Mouse (Mus musculus) midbrain, embryonic 14.5 days (tissue): ENCODE measurements around the gene Als2. TPM values are rescaled to one million over a fixed set of nuclear protein-coding genes. Genes with fewer than 3 reads are reported as not detected.
A peak's percentile ranks its signal among the peaks of the same experiment; 100 is the strongest.

ENCODE experiments used
- ATAC-seq: fragments of 200-750 bp; cut with Nextera tagmentation; 2 replicates; pipeline ENCODE4 v1.8.0; 2017; ENCODE audit warnings: moderate number of reproducible peaks, moderate library complexity; ENCODE audit not compliant: low FRiP score, low TSS enrichment
- DNase-seq: peaks from one replicate; pipeline ENCODE4 v3.0.0-alpha.2; 2015
- H3K27ac ChIP-seq: fragments of 300-500 bp; sonication (generic); replicated peaks from 2 replicates; pipeline ENCODE4 v1.5.1; 2014; ENCODE audit warnings: mild to moderate bottlenecking, low read depth, low read length, moderate library complexity
- H3K27me3 ChIP-seq: fragments of 300-500 bp; sonication (generic); 2 replicates; pipeline ENCODE4 v1.6.1; 2014; ENCODE audit warnings: low read length, control low read depth, mixed read lengths; ENCODE audit not compliant: control insufficient read depth, insufficient read depth
- H3K36me3 ChIP-seq: fragments of 300-500 bp; sonication (generic); 2 replicates; pipeline ENCODE4 v1.6.1; 2014; ENCODE audit warnings: low read length, control low read depth; ENCODE audit not compliant: control insufficient read depth, insufficient read depth
- H3K4me1 ChIP-seq: fragments of 300-500 bp; sonication (generic); 2 replicates; pipeline ENCODE4 v1.6.1; 2014; ENCODE audit warnings: mild to moderate bottlenecking, antibody characterized with exemption, low read length, control low read depth; ENCODE audit not compliant: control insufficient read depth, insufficient read depth
- H3K4me2 ChIP-seq: fragments of 300-500 bp; sonication (generic); 2 replicates; pipeline ENCODE4 v1.6.1; 2014; ENCODE audit warnings: mild to moderate bottlenecking, low read length, moderate library complexity
- H3K4me3 ChIP-seq: fragments of 300-500 bp; sonication (generic); replicated peaks from 2 replicates; pipeline ENCODE4 v1.5.1; 2014; ENCODE audit warnings: low read depth, low read length
- H3K9ac ChIP-seq: fragments of 300-500 bp; sonication (generic); replicated peaks from 2 replicates; pipeline ENCODE4 v1.6.1; 2014; ENCODE audit warnings: mild to moderate bottlenecking, low read length, moderate library complexity
- H3K9me3 ChIP-seq: fragments of 300-500 bp; sonication (generic); 2 replicates; pipeline ENCODE4 v1.6.1; 2016; ENCODE audit warnings: low read length, control low read depth, mixed read lengths; ENCODE audit not compliant: control insufficient read depth
- WGBS: fragments of 180-500 bp; shearing (Covaris S2); extraction: QIAGEN DNeasy Blood & Tissue Kit; methylation state at CpG from one replicate; pipeline ENCODE4 v1.1.7; 2014; 5-methylcytosine and 5-hydroxymethylcytosine counted together
- polyA plus RNA-seq: library from polyadenylated mRNA; unstranded; fragments of >200 nt; fragmentation: Nextera tagmentation; extraction: Ambion mirVana; gene quantifications from 2 replicates; pipeline ENCODE4 v1.2.1, GENCODE M21; 2014

Als2 gene
- polyA plus RNA-seq, 1 experiment from 2014 or later = 24.1 TPM

DNA sequence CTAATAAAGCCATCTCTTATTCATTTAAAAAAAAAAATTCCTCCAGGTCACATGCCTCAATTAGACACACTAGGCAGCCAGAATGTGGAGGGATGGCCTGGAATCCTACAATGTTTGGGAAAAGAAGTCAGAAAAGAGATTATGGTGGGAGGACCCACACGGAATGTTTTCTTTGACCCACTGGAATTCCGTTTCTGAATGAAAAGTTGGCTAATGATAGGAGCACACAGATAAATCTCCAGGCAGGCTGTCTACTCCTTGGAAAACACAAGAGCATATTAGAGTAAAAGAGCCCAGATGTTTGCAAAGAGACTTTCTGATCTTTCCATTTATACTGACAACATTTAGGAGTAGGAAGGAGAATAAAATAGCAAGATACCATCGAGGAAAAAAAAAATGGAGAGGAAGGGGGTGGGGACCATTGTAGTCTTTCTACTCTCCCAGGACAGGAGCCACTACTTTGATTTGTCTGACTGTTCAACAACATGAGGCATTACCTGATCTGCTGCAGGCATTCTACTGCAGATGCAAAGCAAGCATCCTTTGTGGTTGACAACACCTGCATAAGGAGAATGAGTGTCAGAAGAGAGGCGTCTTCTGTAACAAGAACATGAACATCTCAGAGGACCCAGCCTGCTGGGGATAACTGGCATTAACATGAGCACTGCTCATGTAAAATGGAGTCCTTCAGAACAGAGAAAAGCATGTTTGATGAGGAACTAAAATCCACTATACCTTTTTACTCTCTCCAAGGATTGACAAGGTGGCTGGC, 69.2 kb downstream of the Als2 start:
- Histone ChIP-seq H3K4me1 (no peaks in the 10 kb centered on the region), H3K9ac (no peak overlapping the region), H3K4me3 (no peak overlapping the region), H3K4me2 (no peak overlapping the region), H3K27ac (no peak overlapping the region), H3K9me3 (no peaks in the 10 kb centered on the region), H3K36me3 (peaks cover 74% of the 10 kb centered on the region), H3K27me3 (no peaks in the 10 kb centered on the region)
- no peak for DNase-seq
- 89% methylated on average over 4 of the region's 4 CpGs for WGBS
- no peak for ATAC-seq

DNA sequence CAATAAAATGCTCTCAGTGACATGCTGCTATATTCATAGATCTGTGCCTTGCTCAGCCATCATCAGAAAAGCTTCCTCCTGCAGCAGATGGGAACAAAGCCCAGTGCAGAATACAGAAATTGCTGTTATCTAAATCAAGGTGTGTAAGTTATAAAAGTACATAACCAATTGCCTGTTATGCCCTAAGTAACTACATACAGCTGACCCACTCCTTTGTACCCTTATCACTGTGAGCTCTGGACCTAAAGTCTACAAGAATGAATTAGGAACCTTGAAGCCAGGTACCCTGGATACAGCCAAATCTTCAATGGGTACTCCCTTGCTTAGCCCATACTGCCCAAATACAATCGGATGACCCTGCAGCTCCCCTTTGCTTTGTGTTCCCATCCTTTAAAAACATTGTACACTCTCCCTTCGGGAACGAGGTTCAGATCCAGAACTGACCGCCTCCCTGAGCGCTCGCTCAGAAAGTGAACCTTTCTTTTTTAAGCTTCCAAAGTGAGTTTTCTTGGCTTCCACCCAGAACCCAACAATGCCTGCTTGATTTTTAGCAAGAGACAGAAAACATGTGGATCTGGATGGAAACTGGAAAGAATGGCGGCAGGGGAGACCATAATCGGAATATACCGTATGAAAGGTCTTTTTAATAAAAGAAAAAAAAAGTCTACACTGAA, 70.7 kb downstream of the Als2 start:
- ATAC-seq = no peak
- Histone ChIP-seq H3K27me3 (no peaks in the 10 kb centered on the region), H3K4me3 (no peak overlapping the region), H3K4me2 (no peak overlapping the region), H3K9me3 (no peaks in the 10 kb centered on the region), H3K36me3 (peaks cover 66% of the 10 kb centered on the region), H3K9ac (no peak overlapping the region), H3K4me1 (no peaks in the 10 kb centered on the region), H3K27ac (no peak overlapping the region)
- WGBS = 91% methylated on average over 9 of the region's 9 CpGs
- DNase-seq = no peak

GRCm38 (mm10) chr1:59163918-59164317, 73.1 kb downstream of the Als2 start:
- WGBS = 19% methylated on average over 5 of the region's 5 CpGs
- peaks cover 49% of the 10 kb centered on the region for H3K36me3 ChIP-seq
- H3K27ac ChIP-seq = no peak overlapping the region
- H3K9ac ChIP-seq = no peak overlapping the region
- no peak overlapping the region for H3K4me2 ChIP-seq
- no peak overlapping the region for H3K4me3 ChIP-seq
- ATAC-seq (no peak), DNase-seq (peak; percentile 39)
- H3K4me1 ChIP-seq = no peaks in the 10 kb centered on the region
- no peaks in the 10 kb centered on the region for H3K9me3 ChIP-seq
- H3K27me3 ChIP-seq = no peaks in the 10 kb centered on the region

- Histone ChIP-seq H3K4me2 (no peak within 1 kb of the TSS), H3K4me3 (no peak within 1 kb of the TSS), H3K27me3 (no peaks in the 10 kb centered on the region), H3K9me3 (no peaks in the 10 kb centered on the region), H3K27ac (no peak within 1 kb of the TSS; the same call in 1 of the 2 replicates), H3K4me1 (no peaks in the 10 kb centered on the region), H3K36me3 (peaks cover 40% of the 10 kb centered on the region), H3K9ac (no peak within 1 kb of the TSS)
- 27% methylated on average over 12 of the region's 12 CpGs for WGBS
- ATAC-seq (no peak), DNase-seq (no peak)
These were observed 74.0 kb downstream of the Als2 start, which contains the start of gene Mpp4 for GRCm38 (mm10) chr1:59163030-59163461. Gene Mpp4 (minus strand): TSS chr1:59163389.

- ATAC-seq = no peak
- no peak for DNase-seq
- Histone ChIP-seq H3K4me2 (no peak overlapping the region), H3K27ac (no peak overlapping the region), H3K4me1 (no peaks in the 10 kb centered on the region), H3K27me3 (no peaks in the 10 kb centered on the region), H3K9ac (no peak overlapping the region), H3K36me3 (peaks cover 34% of the 10 kb centered on the region), H3K4me3 (no peak overlapping the region), H3K9me3 (no peaks in the 10 kb centered on the region)
- 29% methylated on average over 8 of the region's 8 CpGs for WGBS
These were observed 74.6 kb downstream of the Als2 start for GRCm38 (mm10) chr1:59162309-59163024.

DNA sequence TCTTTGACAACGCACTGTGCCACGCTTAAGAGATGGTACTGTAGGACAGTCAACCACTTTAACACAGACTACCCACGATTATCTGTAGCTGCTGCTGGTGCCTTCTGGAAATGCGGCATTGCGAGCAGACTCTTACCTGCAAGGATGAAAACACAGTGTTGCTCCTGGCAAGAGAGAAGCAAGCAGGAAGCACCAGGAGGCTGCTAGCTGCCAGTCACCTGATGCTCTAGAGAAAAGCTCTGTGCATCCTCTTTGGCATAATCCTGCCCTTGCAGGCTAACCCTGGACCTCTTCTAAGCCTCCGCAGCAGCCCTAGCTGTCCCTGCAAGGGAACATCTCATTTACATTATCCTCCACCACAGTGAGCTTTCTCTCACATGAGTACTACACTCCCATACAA, 75.6 kb downstream of the Als2 start:
- Histone ChIP-seq H3K4me1 (no peaks in the 10 kb centered on the region), H3K4me3 (no peak overlapping the region), H3K9me3 (no peaks in the 10 kb centered on the region), H3K9ac (no peak overlapping the region), H3K27me3 (no peaks in the 10 kb centered on the region), H3K4me2 (no peak overlapping the region), H3K27ac (no peak overlapping the region), H3K36me3 (peaks cover 24% of the 10 kb centered on the region)
- WGBS = 65% methylated on average over 6 of the region's 6 CpGs
- ATAC-seq = no peak
- DNase-seq = no peak

- Histone ChIP-seq H3K27me3 (no peaks in the 10 kb centered on the region), H3K36me3 (peaks cover 20% of the 10 kb centered on the region), H3K27ac (no peak overlapping the region), H3K4me2 (no peak overlapping the region), H3K4me3 (no peak overlapping the region), H3K9me3 (no peaks in the 10 kb centered on the region), H3K9ac (no peak overlapping the region), H3K4me1 (no peaks in the 10 kb centered on the region)
- WGBS = 88% methylated on average over 6 of the region's 6 CpGs
- ATAC-seq (no peak), DNase-seq (no peak)
These were observed 76.2 kb downstream of the Als2 start for GRCm38 (mm10) chr1:59160871-59161270.

DNA sequence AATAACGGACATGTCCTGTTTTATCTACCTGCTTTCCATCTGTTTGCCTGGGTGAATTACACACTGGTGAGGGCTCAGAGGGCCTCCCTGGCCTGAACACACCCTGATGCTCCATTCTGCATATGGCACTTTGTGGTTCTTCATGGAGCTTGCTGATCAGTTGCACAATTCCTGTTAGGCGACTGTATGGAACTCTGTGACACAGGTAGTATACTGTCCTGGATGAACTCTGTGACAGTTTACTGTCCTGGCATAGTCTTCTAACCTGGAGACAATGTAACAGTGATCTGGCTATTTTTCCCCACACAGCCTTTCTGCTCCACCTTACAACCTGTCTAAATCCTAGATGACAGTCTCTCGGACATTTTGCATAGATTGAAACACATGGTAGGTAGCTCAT, 77.9 kb downstream of the Als2 start:
- ATAC-seq = no peak
- H3K4me3 ChIP-seq = no peak overlapping the region
- no peaks in the 10 kb centered on the region for H3K4me1 ChIP-seq
- H3K27ac ChIP-seq = no peak overlapping the region
- peaks cover 10% of the 10 kb centered on the region for H3K36me3 ChIP-seq
- no peak for DNase-seq
- no peaks in the 10 kb centered on the region for H3K27me3 ChIP-seq
- no peaks in the 10 kb centered on the region for H3K9me3 ChIP-seq
- no peak overlapping the region for H3K4me2 ChIP-seq
- no peak overlapping the region for H3K9ac ChIP-seq
- 93% methylated on average over 3 of the region's 3 CpGs for WGBS
